Mouse (Mus musculus) megakaryocyte, adult 5-6 weeks (primary cell): ENCODE results near the gene Col4a4. TPM values are rescaled to one million over a fixed set of nuclear protein-coding genes. Genes with fewer than 3 reads are reported as not detected.

Experiments
- ATAC-seq: 2 replicates; pipeline ENCODE4 v1.8.0; 2016; ENCODE audit warnings: mild to moderate bottlenecking, inconsistent platforms; ENCODE audit not compliant: poor library complexity, severe bottlenecking
- total RNA-seq, 2 experiments: library from RNA; stranded (forward) in 1 of 2; stranded (reverse) in 1 of 2; fragments of 153-499, 151-499 nt in 1 of 2; fragments of 221-1000, 200-1000 nt in 1 of 2; gene quantifications; 2 replicates each; pipeline versions ENCODE4 v1.2.3 to v1.2.4; 2015 to 2017

The Col4a4 gene
- total RNA-seq, 2 experiments from 2014 or later, result not detected

DNA sequence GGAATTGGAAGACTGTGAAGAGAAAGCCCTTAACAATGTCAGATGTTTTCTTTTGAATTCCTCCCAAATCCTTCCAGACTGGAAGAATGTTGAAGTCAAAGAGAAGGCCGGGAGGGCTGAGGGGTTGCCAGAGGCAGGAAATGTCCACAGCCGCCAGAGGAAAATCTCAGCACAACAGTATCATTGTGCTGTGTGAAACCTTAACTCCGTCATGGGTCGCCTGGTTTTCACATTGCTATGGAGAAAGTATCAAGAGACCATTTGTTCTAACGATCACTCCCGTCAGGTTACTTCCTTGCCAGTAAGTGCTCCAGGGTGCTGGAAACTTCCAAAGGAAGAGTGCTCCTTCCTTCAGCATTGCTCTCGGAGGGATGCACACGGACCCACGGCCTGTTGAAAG, 109.9 kb downstream of the Col4a4 start:
- no peak for ATAC-seq

DNA sequence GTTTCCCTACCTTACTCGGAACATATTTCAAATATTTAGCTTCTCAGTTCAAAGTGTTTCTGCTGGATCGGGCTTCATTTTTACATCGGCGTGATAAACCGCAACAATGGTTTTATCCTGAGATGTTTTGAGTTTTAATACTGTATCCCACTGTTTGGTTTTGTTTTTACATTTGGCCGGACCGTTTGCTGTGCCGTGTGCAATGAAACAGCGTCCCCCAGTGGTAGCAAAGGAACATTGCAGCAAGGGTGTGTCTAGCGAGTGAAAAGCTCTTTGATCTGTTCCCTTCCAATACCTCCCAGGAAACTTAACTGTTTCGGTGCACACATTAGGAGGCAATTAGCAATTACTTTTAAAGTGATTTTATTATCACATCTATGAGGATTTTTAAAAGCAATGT, 110.4 kb downstream of the Col4a4 start:
- no peak for ATAC-seq

DNA sequence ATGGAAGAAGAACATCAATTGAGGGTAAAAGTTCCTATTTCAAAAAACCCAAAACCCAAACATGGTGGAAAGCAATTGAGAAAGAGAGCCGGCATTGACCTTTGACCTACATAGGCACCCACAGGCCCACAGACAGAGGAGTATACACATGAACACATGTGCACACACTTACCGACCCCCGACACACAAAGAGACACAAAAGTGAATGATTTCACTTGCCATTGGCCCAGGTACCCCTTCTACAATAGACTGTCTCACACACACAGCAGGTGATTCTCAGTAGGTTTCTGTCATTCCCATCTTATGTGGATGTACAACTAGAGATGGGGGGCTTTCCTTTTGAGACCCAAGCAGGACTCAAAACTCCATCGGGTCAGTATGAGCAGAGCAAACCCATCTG, 110.8 kb downstream of the Col4a4 start:
- ATAC-seq, result no peak

DNA sequence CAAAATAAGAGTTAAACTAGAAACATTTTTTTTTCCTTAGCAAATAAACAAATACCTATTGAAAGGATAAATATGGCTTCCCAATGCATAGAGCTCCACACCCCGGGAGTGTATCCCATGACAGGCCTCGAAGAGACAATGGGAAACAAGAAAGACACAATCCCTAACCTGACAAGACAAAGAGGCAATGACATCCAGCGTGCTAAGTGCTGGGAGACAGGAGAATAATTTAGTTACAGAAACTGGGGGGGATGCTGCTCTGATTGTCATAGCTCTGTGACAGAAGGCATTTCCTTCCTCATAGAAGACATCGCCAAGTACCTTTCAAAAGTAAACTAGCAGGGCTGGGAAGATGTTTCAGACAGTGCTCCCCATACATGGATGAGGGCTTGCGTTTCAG, 111.4 kb downstream of the Col4a4 start:
- ATAC-seq, result no peak

DNA sequence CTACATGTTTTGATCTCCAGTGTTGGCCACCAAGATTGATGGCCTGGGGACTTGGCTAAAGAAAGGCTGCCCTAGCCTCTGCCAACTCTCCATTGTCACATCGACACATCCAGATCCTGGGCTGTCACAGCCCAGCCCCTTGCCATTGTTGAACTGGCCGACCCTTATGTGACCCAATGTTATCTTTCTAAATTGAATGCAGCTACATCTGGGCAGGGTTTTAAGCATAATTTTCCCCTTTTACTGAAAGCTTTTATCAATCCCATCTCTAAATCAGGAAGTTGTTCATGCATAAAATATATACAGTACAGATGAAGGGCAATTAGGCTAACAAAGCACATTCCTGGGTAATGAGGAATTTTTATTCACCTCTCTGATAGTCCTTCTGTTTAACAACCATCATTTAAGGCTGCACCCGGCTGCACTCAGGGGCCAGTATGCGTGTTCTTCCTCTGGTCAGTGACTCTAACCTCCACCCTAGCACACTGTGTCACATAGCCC, 112.1 kb downstream of the Col4a4 start:
- no peak for ATAC-seq

DNA sequence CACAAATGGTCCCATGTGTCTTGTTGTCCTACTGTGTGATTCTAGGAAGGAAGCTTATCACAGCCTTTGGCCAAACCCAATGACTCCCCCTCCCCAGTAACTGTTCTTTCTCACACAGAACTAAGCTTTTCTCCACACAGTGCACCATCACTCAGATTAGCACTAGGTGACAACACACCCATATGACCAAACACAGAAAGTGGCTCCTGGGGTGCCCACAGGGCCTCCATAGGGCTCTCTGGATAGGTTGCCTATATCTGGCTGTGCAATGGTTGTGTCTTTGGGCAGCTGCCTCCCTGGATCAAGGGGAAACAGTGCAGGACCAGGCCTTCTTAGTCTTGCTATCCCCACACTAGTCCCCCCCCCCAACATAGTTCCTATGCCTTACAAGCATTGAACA, 113.2 kb downstream of the Col4a4 start:
- no peak for ATAC-seq

DNA sequence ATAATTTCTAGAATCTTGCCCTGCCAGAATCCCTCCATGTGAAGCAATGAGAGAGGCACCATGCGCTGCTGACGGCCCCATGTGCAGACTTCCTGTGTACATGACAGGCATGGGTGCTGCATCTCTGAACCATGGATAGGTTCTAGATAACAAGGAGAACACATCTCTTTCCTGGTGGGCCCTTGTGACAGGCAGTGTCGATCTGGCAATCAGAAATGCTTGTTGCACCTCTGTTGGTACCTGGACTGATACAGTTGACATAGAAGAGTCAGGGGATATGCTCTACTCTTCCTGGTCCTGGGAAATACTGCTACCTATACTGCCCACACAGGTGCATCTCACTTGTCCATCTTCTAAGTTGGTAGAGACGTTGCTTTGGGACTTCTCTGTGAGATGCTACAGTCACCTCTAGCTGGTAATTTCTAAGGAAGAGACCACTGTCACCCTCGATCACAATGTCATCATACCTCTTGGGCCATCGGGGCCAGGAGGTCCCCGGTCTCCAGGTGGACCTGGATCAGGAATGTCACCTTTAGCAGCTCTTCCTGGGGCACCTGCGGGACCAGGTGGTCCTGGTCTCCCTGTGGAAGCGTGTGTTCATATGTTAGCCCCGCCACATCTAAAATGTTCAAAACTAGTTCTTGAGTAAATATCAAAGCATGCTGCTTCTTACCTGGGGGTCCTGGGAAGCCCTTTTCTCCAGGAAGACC, 116.0 kb downstream of the Col4a4 start:
- no peak for ATAC-seq

DNA sequence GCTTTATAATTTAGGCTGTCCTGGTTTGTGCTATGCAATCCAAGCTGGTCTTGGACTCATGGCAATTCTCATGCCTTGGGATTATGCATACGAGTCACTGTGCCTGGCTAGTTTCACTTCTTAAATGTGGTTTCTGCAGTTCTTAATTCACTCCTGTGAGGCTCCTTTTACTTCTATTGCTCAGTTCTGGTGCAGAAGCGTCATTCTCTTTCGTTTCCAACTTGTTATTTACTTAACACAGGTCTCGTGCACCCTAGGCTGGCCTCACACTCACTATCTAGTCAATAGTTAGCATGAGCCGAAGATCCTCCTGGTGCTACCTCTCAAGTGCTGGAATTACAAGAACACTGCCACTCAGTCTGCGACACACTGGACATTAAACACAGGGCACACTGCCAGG, 117.8 kb downstream of the Col4a4 start:
- ATAC-seq, result peak; percentile 52

DNA sequence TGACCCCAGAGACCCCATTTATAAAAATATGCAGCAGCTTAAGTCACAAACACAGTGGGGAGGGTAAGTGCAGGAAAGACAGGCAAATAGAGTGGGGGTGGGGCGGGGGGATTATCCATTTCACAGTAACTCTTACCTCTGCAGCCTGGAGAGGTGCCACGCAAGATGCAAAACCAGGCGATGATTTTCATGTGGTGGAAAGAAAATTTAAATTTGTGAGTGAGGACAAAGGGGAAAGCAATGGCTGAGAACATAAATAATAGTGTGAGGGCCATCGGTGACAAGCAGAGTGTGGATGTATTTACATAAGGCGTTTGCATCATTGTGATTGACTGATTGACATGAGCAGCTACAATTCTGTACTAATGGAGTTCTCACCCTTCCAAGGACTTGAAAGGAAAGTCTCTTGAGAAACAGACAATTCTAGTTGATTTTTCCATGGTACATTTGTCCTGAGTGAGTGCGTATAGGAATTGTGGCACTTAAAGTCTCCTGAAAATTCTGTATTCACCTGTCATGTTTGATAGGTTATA, 121.3 kb downstream of the Col4a4 start:
- no peak for ATAC-seq

DNA sequence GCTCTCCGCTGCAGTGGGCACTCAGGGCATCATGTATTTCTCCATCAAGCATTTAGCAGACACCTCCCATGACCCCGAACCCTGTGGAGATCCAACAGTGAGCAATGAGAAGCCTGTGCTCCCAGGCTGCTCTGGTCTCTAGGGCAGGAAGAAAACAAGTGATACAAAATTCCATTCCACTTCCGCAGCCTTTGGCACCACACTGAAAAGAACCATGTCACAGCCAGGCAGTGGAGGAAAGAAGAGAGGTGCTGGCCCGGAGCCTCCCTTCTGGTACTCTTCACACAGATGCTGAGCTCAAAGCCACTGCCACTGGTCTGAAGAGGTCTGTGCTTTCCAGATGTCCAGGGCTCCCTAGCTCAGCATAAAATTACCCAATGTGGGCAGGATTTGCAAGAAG, 125.6 kb downstream of the Col4a4 start:
- ATAC-seq, result no peak

DNA sequence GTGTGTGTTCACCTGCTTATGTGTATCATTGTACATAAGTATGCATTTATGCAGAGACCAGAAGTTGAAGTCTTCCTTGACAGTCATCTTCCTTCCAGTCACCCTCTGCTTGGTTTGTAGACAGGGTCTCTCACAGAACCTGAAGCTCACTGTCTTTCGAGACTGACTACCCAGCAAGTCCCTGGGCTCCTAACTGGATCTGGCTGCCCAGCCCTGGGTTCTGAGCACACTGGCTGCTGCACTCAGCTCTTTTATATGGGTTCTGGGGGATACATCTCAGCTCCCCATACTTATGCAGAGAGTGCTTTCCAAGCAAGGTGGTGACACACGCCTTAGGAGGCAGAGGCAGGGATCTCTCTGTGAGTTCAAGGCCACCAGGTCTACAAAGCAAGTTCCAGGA, 126.7 kb downstream of the Col4a4 start:
- no peak for ATAC-seq

DNA sequence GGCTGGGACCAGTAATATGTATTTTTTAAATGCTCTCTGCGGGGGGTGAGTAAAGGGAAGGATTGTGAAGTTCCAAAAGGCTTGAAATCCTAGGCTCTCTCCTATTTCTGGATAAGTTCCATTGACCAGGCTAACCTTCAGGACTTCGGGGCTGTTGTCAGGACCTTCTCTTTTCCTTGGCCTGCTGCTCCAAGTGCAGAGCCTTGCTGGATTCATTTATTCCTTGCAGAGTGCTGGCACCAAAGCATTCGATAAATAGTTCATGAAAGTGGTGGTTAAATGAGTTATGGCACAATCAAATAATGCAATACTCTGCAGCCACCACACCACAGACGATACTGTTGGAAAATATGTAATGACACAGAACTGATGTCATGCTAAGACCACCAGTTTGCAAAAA, 127.3 kb downstream of the Col4a4 start:
- ATAC-seq, result no peak

DNA sequence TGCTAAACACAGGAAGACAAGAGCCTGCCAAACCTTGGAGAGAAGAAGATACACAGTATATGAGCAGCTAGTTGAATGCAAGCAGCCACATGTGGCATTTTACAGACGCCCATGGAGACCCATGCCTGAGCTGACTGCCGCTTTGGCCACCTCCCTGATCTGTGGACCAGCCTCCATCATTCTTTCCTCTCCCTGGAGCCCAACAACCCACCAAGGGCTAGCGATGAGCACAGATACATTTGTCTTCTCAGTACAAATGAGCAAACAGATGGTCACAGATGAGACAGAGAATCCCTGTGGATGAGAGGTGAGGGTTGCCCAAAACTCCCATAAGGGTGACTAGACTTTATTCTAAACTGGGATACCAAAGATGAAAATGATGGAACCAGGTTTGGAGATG, 132.6 kb downstream of the Col4a4 start:
- ATAC-seq, result no peak

DNA sequence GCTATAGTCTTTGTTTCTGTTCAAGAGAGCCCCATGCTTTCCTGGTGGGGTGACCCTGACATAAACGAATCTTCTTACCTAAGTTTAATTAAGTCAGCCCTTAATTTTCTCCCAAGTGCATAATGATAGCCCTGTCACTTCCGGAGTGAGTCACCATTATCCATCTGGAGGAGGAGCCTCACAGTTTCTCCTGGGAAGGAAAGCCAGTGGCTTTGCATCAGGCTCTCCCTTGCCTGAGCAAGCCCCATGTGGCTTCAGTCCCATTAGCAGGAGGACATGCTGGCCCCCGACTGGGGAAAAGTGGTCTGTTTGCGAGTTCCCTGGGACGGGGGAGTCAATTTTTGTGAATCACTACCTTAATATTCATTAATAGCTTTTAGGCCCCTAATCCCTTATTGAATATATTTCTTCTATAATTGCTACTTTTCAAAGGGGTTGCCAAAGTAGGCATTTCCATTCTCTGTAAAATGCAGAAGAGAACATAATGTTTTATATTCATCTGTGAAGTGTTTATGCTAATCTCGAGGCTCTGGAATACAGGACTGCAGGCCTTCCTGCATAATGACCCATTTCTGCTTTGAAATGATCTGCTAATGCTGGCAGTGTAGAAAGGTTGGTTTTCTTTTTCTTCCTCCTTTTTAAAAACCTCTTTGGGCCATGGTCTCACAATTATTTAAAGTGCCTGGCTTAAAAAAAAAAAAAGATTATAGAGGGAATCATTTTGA, 134.6 kb downstream of the Col4a4 start:
- ATAC-seq, result no peak

DNA sequence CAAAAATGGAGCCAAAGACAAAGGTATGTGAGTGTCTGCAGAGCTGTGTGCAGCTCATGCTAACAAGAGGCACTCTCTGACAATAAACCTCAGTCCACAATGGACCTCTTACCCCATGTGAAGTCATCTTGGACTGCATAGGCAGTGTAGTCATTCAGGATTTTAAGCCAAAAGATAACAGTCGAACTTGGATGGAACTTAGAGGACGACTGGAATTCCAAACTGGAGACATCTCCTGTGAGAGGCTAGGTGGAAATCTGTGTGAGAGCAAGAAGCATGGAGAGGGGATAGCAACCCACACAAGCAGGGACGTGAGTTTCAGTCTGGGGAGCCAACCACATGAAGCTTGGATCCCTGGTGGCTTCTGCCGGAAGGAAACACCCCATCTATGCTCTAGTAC, 136.8 kb downstream of the Col4a4 start:
- no peak for ATAC-seq

DNA sequence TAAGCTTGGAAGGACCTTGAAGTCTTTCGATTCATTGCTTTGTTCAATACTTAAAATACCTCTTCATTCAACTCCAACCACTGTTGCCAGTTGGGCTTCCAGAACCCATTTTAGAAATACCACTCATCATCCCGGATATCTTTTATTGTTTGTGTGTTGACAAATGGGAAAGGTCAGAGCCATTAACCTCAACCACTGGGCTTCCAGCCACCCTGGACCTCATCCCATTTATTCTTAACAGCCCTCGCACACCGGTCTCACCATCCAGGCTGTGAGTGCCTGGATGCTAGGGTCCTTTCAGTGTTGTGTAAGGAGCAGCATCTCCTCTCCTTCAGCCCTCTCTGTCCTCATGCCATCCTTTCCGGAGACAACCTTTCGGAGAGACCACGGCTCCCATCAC, 140.6 kb downstream of the Col4a4 start:
- ATAC-seq, result no peak

DNA sequence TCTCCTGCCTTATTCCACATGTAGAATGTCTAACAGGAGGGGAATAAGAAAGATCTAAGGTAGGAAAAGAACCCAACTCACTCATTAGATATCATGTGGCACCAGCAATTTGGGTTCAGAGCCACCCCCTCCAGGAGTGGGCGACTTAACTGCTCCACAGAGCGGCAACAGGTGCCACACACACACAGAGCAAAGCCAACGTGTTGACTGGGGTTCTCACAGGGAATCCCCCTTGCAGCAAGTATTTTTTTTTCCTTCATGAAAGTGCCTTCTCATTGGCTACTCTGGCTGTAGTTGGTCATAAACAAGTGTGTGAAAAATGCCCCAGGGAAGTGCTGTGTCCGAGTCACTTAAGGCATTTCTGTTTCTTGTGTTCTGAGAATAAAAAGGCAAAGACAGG, 143.1 kb downstream of the Col4a4 start:
- ATAC-seq, result no peak

DNA sequence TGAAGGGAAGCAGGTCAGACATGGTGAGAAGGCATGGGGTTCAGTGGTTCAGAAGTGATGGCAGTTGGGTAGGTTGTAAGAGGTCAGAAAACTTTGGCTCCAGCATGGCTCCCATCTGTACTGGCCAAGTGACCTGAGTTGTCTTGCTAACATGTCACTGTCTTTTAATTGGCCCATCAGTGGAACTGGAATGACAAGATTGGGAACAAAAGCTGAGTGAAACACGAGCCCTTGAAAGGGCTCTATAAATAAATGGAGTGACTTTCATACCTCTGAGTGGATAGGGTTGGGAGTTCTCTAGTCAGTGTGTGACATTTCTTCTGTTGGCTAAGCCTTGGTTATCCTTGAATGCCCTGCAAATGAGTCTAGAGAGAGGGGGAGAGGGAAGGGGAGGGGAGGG, 146.5 kb downstream of the Col4a4 start:
- no peak for ATAC-seq

DNA sequence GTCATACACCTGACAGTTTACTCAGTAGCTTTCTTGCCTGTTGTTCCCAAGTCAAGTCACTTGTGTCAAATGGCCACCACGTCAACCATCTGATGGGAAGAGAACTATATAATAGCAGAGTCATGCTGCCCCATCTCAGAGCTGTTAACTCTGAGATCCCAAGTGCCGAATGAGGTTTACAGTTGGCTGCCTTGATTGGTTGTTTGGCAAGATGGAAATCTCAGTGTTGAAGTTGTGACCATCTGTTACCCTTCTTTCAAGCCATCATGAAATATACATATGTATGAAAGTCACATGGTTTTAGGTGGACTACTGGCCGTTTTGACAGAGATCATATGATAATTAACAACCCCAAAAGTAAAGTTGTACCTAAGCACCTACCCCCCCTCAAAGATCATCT, 149.4 kb downstream of the Col4a4 start:
- ATAC-seq, result no peak

DNA sequence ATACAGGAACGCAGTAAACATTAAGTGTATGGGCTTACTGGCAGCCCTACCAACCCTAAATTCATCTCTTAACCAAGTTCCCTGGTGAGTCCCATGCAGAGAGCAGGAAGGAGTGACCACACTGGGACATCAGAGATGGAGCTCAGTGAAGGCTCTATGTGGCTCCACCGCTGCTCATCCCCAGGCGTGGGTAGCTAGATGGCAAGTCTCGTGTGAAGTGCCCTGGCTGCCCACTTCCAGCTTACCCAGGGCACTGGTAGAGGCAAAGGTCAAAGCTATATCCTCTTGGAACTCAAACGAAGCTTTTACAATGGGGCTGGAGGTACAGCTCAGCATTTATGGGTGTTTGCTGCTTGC, 153.0 kb downstream of the Col4a4 start:
- no peak for ATAC-seq

DNA sequence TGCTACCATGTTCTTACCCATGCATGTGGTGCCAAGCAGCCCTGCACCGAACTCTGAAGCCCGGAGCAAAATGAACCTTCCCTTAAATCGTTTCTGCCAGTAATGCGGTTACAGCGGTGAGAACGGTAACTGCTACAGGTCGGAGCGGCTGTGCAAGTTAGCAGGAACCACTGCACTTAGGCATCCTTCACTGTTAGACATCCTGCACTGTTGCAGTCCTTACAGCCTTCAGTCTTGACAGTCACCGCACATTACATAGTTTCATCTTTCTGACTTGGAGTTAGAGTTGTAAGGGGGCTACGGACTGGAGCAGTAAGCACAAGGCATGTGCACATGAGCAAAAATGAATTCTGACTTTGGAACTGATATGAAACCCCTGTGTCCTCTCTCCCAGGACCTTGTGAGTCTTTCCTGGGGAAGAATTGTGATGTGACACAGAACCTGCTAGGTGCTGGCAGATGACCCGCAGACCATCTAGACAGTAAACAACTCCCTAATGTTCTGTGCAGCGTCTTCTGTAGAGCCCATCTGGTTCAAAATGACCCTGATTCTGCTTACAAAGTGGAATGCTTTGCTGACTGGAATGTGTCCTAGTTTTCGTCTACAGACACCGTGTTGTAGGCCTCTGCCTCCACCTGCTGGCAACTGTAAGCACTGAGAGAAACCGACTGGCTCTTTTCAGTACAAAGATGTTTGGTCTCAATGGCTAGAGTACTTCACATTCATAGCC, 153.6 kb downstream of the Col4a4 start:
- no peak for ATAC-seq

DNA sequence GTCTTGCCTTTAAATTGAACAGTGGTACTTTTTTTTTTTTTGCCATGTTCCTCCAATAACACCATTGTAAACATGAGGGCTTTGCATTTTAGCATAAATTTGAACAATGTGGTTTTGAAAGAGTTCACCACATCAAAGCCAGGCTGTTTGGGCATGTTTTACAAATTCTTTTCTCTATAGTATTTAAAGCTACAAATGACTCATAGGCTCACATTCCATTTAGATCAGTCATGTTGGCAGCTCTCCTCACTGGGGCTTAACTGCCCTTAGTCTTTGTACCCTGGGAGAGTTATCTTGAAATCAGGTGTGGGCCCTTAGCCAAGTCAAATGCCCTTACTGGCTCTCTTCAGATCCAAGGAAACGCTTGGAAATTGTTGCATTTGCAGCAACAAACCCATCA, 157.6 kb downstream of the Col4a4 start:
- no peak for ATAC-seq
